Mouse (Mus musculus) cerebellum, adult 8-10 months (tissue): Measurements from ENCODE around the gene Cald1.

Source experiments
- DNase-seq: peaks from one replicate; pipeline ENCODE4 v3.0.0; 2022

Cald1 gene

DNA sequence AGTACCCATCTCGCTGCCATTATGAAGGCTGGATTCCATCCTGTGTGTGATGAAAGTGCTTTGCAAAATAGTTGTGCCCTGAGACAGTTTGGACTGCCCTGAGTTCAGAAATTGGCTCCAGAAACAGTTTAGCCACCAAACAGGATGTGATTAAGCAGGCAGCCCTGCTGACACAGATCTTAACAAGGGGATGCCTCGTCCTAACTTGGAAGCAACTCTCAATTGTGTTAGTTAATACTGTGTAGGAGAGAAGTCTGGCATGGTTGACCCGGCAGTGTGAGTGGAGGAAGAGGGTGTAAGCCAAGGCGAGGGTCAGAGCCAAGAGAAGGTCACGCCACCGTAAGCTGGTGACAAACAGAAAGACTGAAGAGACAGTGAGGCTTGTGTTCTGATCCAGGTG is 123.4 kb downstream of the Cald1 start:
- DNase-seq: no peak

DNA sequence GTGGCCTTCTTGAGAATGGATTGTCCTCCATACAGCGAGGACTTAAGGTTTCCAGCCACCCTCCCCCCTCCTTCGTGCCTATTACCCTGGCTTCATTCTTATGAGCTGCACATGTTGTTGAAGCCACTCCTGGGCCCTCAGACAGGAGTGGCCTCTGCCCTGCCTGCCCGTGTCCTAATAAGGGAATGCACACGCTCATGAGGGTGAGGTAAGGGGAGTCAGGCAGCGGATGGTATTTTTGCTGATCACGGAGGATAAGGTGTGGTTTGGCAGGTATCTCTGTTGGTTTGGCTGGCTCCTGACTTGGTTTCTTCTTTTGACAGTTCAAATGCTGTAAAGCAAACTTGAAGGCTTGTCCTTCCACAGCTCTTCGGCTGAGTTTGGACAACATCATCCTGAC is 124.4 kb downstream of the Cald1 start:
- no peak for DNase-seq

DNA sequence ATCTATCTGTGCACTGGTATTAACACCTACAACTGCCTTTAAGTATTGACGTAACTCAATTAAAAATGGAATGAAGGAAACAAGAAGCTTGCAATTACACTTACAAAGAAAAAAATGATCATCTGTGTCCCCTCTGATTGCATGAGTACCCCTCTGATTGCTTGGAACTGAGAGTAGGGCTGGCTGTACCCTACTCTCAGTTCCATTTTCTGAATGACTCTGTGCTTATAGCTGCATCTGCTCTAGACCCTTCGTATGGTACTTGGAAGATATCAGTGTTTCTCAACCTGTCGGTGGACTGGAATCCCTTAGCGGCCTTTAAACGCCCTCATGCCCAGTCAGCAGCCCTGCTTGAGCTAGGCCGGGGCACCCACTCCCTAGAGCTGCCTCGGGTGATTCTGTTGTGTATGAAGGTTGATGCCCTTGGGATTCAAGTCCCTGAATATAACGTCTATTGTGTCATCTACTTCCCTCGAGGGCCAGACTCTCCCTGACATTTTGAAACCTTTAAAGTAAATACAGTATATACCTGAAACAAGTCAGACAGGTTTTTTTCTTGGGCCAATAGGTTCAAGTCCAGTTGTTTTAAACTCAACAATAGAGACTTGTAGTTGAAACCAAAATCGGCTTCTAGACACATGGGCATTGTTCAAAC is 125.1 kb downstream of the Cald1 start:
- no peak for DNase-seq

DNA sequence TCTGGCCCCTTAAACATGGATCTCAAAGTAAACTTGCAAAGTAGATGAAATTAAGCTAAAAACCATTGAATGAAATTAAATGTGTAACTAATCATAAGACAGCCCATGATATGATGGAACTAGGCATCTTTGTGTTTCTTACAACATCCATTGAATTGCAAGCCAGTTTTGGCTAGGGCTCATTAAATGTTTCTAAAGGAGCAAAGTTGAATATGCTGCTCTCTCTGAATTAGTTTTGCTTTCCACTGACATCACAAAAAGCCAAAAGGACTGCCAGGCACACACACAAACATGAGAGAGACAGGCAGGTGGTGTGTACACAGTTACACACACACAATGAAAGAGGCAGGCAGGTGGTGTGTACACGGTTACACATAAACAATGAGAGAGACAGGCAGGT is 127.4 kb downstream of the Cald1 start:
- DNase-seq: no peak

DNA sequence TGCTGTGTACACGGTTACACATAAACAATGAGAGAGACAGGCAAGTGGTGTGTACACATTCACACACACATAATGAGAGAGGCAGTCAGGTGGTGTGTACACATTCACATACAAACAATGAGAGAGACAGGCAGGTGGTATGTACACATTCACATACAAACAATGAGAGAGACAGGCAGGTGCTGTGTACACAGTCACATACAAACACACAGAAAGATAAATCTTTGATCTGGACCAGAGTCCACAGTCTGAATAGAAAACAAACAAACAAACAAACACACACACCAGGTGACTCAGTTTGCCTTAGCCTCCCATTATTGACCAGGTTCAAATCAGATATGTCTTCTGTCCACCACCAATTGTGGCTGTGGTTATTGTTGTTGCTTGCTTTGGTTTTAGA is 127.8 kb downstream of the Cald1 start:
- DNase-seq: no peak

DNA sequence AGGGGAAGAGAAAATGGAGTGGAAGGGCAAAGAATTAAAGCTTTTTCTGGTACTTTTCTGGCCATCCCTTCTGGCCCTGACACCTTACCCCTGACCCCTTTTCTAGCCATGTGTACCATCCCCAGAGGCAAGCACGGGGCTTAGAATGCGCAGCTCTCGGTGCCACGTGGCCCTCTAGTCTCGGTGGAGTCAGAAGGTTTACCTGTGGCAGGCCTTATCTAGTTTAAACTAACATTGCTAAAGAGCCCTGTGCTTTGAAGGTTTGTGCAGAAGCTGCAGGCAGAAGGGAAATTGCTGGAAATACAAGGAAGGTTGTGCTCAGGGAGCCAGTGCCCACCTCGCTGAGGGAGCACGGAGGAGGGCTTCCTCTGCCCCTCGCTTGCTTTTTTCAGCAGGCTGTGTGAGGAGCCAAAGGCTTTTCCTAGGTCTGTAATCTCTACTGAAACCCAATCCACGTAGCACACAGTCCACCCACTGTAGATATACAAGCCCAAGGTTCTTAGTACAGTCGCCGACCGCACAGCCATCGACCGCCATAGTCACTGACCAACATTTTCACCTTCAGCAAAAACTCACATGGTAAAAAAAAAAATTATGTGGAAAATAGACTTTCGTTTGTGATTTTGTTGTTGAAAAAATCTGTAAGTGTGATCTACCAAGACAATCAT is 129.2 kb downstream of the Cald1 start:
- DNase-seq: no peak

DNA sequence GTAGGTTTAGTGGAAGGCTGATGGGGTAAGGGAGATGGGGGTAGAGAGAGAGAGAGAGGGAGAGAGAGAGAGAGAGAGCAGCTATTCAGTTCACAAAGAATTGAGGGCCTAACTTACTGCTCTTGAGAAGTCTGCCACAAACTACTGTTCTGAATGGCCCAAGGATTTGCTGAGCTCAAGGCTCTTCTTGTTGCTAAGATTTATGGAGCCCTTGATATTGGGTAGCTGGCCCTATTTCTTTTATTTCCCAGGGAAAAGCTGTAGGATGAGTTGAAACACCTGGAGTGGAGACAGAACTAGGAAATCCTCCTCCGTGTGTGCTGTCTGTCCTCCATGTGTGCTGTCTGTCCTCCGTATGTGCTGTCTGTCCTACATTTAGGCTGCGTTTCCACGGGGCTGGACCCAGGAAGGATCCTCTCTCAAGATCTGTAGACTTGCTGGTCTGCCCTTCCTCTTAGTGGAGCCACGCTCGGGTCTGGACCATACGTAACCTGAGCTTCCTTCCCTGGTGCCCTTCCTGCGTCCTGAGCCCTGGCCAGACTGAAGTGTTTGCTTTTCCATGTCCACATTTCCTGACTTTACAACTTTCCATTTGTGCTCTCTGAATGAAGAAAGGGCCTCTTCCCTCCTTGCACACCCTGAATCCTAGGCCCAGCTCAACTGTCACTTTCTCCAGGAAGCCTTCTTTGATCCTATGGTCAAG is 131.3 kb downstream of the Cald1 start:
- no peak for DNase-seq

DNA sequence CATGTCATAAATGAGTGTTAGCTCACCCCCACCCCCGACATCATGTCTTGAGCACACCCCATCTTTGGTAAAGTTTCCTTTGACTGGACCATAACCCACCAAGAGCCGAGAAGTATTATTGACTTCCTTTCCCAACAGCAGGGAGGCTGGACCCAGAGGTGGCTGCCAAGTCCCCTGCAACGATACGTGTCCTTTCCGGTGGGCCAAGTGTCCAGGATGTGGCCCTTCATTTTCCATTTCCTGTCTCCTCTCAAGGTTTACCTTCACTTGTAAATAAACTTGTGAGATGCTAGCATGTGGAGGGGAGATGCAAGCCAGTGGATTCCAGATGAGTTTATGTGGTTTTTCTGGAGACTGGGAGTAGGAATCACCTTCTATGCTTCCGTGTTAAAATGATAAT is 132.7 kb downstream of the Cald1 start:
- DNase-seq: no peak

DNA sequence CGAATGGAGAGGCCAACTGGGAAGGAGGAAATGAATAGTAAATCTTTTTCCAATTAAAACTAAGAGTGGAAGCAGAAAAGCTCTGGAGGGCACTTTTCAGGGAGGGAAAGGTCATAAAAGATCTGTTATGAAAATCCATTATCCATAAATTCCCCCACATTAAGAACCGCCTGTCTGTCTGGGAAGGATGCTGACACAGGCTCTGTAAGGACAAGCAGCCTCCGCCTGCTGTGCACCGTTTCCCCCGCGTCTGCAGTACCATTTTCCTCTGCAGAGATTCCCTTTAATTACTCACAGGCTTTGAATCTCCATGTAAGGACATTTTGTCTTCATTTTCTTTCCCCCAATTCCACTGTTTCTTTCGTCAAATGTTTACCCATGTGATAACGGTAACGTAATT is 133.2 kb downstream of the Cald1 start:
- DNase-seq: no peak

DNA sequence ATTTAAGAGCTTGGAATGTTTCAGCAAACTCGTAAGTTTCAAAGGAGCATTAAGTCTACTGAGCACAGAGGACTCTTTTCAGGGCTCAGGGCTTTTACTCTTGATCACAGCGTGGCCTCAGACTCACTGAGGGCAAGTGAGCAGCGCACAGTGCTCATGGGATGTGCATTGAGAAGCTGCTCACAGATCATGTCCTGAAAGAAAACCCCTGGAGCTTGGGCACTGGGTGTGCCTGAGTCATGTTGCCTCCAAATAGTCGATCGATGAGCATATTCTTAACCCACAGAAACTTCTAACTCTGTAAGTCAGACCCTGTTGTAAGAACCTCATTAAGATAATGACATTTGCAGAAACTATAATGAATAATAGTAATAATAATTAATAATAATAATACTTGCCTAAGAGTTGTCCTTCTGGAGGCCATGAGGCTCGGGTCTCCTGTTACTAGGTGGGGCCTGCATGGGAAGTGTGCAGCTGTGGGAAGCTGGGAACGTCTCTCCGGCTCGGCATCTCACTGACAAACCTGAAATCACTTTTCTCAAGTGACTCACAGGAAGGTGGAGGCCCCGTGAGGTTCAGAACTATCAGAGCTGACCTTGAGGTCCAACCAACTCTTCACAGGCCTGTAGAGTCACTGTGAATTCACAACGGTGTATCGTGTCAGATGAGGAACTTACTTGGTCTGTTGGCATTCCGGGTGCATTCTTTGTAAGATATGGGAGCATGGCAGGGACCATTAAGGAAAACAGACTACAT is 136.8 kb downstream of the Cald1 start:
- no peak for DNase-seq

DNA sequence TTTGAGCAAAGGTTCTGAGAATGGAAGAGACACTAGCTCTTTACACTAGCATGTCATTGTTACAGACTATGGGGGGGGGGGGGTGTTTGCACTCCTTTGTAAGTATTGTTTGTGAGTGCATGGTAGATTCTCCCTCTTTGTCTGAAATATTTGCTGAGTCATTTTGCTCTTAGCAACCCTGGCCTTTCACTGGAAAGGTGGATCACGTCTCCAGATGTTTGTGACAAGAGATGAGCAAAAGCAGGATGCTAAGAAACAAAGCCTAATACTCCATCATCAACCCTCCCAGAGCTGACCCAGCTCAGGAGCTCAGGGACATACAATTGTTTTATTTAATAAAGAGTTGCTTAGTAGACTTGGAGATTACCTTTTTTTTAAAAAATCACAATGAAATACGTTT is 138.6 kb downstream of the Cald1 start:
- no peak for DNase-seq

DNA sequence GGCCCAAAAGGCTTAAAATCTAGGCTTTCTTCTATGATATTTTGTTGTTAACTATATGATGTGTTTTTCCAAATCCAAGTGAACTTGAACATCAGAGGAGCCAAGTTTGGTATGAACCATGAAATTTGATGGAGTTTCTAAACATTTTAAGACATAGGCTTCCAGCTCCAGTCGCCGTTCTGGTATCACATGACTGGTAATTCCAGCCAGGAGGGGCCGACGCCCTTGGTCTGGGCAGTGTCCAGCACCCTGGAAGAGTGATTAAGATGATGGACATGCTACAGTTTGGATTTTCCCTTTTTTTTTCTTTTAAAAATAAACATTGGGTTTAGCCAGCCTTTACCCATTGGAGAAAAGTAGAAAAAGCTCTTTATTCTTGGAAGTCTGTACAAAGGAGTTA is 145.6 kb downstream of the Cald1 start:
- DNase-seq: no peak

DNA sequence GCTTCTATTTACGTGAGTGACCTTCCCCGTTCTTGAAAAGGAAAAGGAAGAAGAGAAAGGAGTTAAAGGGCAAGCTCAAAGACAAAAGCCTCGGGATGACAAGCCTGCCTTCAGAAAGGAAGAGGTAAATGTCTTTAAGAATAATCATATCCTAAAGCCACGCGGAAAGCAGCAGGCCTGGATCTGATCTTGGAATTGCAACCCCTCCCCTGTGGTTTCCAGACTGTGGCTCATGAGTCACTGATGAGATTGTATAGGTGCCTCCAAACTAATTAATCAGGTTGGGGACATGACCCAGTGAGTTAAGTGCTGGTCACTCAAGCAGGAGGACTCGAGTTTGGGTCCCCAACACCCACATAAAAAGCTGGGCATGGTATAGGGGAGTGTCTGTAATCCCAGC is 149.5 kb downstream of the Cald1 start:
- DNase-seq: no peak

DNA sequence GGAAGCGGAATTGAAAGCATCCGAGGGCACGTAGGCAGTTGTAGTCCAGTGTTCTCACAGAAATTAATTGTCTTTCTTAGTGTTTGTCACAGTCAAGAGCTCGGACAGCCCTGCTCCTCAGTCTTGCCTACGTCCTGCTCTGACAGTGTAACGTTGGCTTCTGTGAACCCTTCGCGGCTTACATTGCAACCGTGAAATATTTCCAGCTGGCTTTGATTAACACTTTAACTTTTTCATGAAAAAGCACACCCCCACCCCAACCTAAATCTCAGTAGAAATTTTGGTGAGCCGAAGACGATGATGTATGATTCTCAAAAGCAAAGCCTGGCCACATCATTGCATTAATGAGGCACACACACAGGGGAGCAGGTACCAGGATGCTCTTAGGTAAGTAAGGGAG is 150.3 kb downstream of the Cald1 start:
- DNase-seq: no peak

DNA sequence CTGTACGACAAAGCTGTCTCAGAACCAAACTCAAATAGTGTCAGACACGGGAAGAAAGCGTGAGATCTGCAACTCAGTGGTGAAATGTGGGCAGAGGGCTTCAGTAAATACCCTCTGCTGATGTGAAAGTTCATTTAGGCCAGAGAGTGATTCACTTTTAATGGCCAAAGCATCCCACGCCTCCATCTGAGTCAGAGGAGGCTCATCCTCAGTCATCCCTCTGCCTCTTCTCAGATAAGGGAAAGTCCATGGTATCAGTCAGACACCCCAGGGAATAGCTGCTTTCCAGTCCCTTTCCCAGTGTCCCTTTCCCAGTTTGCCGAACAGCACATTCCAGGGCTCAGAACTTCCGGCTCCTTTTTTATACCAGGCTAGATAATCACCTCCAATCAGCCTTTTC is 151.2 kb downstream of the Cald1 start:
- DNase-seq: no peak

DNA sequence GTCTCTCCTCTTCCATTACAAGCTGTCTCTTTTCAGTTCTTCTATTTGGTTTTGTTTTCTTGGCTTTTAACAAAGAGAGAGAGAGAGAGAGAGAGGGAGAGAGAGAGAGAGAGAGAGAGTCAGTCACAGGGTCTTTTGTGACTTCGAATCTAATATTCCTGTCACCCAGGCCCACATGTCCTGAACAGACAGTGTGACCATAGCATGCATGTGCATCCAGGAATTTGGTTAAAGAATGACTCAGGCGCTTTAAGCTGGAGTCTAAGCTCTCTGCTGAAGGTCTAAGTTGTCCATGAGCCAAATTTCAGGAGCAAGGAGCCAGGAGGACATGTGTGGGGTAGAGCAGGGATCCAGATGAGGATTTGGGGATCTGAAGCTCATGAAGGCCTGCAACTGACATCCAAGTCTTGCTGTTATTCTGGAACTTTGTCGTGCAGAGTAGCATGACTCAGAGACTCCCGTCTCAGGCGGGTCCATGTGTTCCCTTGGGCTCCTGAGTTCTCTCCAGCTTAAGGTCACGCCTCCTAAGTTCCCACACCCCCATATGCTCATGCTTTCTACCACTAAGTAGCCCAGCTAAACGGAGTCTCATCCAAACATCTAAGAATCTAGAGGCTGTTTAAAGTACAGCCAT is 152.3 kb downstream of the Cald1 start:
- DNase-seq: no peak

DNA sequence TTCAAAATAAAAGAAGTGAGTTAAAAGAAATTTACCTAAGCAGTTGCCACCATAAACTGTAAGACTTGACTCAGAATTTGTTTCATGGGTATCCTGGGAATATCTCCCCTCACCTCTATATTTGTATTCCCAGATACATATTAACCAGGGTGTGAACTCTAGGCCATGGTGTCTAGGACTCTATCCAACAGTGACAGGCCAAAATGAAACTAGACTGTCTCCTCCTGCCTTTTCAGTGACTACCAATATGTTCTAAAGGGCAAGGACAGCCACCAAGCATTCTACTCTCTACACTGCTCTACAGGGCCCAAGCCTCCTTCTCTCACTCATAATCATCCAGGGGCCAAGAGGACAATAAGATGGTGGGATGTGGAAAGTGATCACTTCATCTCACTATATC is 153.3 kb downstream of the Cald1 start:
- no peak for DNase-seq

DNA sequence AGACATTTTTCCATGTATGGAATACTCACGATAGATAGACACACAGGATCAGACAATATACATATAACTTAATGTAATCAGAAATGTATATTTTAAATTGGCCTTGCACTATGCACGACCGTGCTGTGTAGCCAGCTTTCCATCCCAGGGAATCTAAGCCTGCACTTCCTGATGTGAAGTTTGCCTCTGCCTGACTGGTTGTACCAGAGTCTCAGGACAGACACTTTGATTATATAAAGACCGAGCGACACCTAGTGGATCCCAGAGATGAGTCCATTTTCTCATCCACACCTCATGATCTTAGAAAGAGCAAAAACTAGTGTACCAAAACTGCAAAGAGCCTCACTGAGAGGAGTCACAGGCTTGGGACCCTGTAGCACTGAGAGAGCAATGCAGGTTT is 156.1 kb downstream of the Cald1 start:
- DNase-seq: peak; percentile 48

DNA sequence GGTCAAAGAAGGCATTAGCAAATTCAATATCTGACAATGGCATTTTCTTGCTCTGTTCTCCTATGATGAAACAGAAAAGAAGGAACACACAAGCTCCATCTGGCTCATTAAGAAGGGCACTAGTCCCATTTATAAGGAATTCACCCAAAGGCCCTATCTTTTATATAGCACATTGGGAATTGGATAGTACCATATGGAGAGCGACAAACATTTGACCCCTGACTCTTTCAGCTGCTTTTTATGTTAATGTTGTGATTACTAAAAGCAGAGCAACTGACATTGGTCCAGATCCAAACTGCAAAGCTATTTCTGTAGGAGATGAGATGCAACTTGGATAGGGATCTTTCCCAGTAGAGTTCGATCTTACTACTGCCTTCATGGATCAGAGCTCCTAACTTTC is 160.0 kb downstream of the Cald1 start:
- DNase-seq: no peak

DNA sequence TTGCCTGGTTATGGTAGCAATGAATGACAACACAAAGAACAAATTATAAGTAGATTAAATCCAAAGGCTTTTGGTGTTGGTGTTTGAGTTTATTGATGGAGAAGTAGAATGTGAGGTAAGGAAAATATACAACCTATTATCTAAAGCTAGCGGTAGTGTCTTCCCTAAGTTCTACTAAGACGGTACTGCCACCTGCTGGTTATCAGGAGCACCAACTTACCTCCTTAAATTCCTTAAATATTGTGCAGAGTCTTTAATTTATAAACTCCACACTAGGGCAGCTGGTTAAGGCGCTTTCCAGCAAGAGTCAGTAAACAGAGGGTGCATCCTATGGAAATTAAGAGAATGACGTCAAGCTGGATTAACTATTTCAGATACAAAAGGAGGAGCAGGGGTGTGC is 161.7 kb downstream of the Cald1 start:
- DNase-seq: peak; percentile 29

DNA sequence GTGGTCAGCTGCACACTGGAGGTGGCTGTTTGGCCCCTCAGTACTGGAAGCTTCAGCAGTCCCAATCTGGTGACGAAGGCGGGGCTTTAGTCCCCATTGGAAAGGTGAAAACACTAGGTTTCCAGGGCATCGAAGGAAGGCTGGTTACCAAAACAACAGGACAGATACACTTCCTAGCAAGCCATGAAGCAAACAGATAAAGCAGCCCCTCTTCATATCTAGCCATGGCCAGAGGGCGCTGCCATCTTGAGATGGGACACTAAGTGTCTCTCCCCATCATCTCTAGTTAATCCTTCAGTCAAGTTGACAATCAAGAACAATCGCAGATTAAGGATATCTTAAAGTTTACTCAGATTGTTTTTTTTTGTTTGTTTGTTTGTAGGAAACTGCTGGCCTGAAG is 167.4 kb downstream of the Cald1 start:
- DNase-seq: no peak

DNA sequence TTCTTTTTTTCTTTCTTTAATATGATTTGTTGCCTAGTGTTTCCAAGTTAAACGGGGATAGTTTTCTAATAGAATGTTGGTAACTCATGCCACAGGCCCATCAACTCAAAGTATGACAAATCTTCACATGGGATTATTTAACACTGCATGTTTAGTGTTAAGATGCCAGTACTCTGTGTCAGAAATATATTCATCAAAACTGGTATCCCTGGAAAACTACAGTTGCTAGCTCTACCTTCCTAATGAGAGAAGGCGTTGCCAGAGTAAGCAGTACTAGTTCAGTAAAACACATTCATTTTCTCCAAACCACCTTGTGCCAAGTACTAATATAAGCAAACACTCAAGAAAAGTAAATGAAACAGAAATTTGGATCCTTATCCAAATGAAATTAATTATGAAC is 171.7 kb downstream of the Cald1 start:
- no peak for DNase-seq

DNA sequence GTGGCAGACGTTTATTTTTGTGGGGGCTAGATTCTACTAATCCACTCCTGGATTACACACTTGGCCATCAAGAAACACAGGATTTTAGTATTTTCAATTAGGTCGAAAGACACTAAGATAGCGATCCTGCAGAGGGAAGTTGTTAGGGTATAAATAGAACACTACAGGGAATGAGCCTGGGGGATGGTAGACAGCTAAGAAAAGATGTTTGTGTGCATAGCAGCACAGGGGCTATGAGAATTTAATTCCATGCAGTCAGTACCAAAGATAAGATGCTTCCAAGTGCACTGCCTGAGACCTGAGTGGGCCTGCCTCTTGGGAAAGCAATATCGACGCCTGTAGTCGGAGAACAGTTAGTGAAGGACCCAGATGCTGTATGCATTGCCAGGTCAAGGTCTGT is 172.2 kb downstream of the Cald1 start:
- DNase-seq: no peak
